Mouse (Mus musculus): ENCODE data around the gene Ptprc. TPM values are rescaled to one million over a fixed set of nuclear protein-coding genes. Genes with fewer than 3 reads are reported as not detected.

The Ptprc gene
- polyA plus RNA-seq, 1 experiment from 2014 or later, result 5.4 TPM

Other genes with a start within 250 kb of the Ptprc start
- not detected in 2 replicates for gene Atp6v1g3, start 98.0 kb upstream of the Ptprc start, polyA plus RNA-seq (2014; fragmentation: Nextera tagmentation; extraction: Ambion mirVana)

Data from liver, embryonic 11.5 days (tissue).